Mouse (Mus musculus): ENCODE data around the gene Chid1.

The Chid1 gene

GRCm38 (mm10) chr7:141477578-141478269 lies 61.9 kb downstream of the Chid1 start:
- no peak for DNase-seq (ENCODE audit: low read depth, low spot score)

GRCm38 (mm10) chr7:141476981-141477370 lies 62.7 kb downstream of the Chid1 start:
- DNase-seq (ENCODE audit: low read depth, low spot score) = peak; percentile 41

GRCm38 (mm10) chr7:141476226-141476980 lies 63.3 kb downstream of the Chid1 start:
- DNase-seq (ENCODE audit: low read depth, low spot score) = no peak

- no peak for DNase-seq (ENCODE audit: low read depth, low spot score)
These were observed 63.9 kb downstream of the Chid1 start for GRCm38 (mm10) chr7:141475805-141476158.

GRCm38 (mm10) chr7:141475011-141475804 lies 64.4 kb downstream of the Chid1 start, which contains the start of the genes Polr2l and Tspan4:
Gene Polr2l (minus strand): TSS chr7:141475132.
Gene Tspan4 (plus strand): TSS chr7:141475240.
- peak; percentile 93 for DNase-seq (ENCODE audit: low read depth, low spot score)

- no peak for DNase-seq (ENCODE audit: low read depth, low spot score)
These were observed 65.5 kb downstream of the Chid1 start for GRCm38 (mm10) chr7:141474160-141474559.

GRCm38 (mm10) chr7:141472763-141473162 lies 66.9 kb downstream of the Chid1 start:
- DNase-seq (ENCODE audit: low read depth, low spot score) = no peak

GRCm38 (mm10) chr7:141472226-141472625 lies 67.4 kb downstream of the Chid1 start:
- no peak for DNase-seq (ENCODE audit: low read depth, low spot score)

GRCm38 (mm10) chr7:141471236-141471635 lies 68.4 kb downstream of the Chid1 start:
- DNase-seq (ENCODE audit: low read depth, low spot score) = no peak

- DNase-seq (ENCODE audit: low read depth, low spot score) = no peak
These were observed 69.1 kb downstream of the Chid1 start for GRCm38 (mm10) chr7:141470637-141470944.

GRCm38 (mm10) chr7:141469901-141470636 lies 69.6 kb downstream of the Chid1 start:
- no peak for DNase-seq (ENCODE audit: low read depth, low spot score)

GRCm38 (mm10) chr7:141469352-141469751 lies 70.3 kb downstream of the Chid1 start:
- no peak for DNase-seq (ENCODE audit: low read depth, low spot score)

- DNase-seq (ENCODE audit: low read depth, low spot score) = peak; percentile 85
These were observed 71.0 kb downstream of the Chid1 start for GRCm38 (mm10) chr7:141468522-141469211.

GRCm38 (mm10) chr7:141468164-141468521 lies 71.5 kb downstream of the Chid1 start:
- DNase-seq (ENCODE audit: low read depth, low spot score) = no peak

- peak; percentile 92 for DNase-seq (ENCODE audit: low read depth, low spot score)
These were observed 72.2 kb downstream of the Chid1 start, which contains the start of gene Cd151 for GRCm38 (mm10) chr7:141467230-141468030. Gene Cd151 (plus strand): TSS chr7:141467392.

GRCm38 (mm10) chr7:141466607-141467148 lies 73.0 kb downstream of the Chid1 start:
- no peak for DNase-seq (ENCODE audit: low read depth, low spot score)

- DNase-seq (ENCODE audit: low read depth, low spot score) = no peak
These were observed 73.6 kb downstream of the Chid1 start for GRCm38 (mm10) chr7:141466045-141466394.

GRCm38 (mm10) chr7:141465388-141466044 lies 74.1 kb downstream of the Chid1 start:
- no peak for DNase-seq (ENCODE audit: low read depth, low spot score)

GRCm38 (mm10) chr7:141464603-141465201 lies 75.0 kb downstream of the Chid1 start:
- no peak for DNase-seq (ENCODE audit: low read depth, low spot score)

Data from A20 (cell line).